Mouse (Mus musculus): Measurements from ENCODE around the gene Kif23. TPM values are rescaled to one million over a fixed set of nuclear protein-coding genes. Genes with fewer than 3 reads are reported as not detected.
A peak's percentile ranks its signal among the peaks of the same experiment; 100 is the strongest.

The Kif23 gene
- total RNA-seq (2022): 1 to 10 TPM; 1.2 to 2.1 (median 2.1) TPM

DNA sequence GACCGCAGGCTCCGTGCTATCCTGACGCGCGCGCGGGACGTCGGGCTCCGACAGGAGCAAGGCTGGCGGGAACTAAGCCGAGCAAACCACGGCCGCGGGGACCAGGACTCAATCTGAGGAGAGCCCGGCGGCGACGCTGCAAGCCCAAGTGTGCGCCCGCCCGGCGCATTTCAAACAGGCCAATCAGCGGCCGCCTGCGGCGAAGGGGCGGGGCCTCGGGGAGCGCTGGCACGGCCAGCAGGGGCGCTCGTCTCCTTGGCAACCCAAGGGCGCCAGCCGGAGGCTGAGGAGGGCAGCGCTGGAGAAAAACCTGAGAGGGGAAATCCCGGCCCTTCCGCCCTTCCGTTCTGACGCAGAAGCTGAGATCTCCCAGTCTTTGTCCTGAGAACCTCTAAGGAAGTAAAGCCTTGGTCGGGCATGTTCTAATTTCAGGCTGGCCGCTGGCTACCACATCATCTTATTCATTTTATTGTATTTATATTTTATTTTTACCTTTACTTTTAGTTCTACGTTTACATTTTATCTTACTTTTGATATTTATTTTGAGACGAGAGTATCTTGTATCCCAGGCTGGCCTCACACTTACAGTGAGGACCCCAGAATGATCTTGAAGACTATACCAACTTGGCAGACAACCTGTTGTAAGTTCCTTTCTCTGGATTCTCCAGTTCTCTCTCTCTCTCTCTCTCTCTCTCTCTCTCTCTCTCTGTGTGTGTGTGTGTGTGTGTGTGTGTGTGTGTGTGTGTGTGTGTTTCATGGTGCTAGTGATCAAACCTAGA, at the start of gene Kif23:
Gene Kif23 (minus strand): TSS at position 152 of the 779 bp plus-strand sequence.
- DNase-seq (ENCODE audit: low spot score in 2 of 2): peak; percentile 86 to 93

GRCm38 (mm10) chr9:61991158-61991557, 44.6 kb upstream of the Kif23 start:
- no peak for DNase-seq (ENCODE audit: low spot score in 2 of 2)

DNA sequence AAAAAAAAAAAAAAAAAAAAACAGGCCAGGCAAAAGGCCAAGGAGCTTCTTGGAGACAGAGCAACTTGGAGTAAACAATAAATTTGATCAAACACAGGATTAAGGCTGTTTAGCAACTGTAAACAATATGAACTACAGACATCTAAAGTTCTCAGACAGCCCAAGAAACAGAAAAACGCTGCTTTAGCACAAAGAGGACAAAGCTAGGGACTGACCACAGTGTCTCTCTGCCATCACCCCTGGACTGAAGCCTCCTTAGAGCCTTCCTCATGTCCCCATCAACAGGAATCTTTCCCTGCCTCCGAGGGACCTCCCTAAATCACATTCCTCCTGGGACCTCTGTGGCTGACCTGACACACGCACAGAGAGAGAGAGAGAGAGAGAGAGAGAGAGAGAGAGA, 44.2 kb upstream of the Kif23 start:
- no peak for DNase-seq (ENCODE audit: low spot score in 2 of 2)

DNA sequence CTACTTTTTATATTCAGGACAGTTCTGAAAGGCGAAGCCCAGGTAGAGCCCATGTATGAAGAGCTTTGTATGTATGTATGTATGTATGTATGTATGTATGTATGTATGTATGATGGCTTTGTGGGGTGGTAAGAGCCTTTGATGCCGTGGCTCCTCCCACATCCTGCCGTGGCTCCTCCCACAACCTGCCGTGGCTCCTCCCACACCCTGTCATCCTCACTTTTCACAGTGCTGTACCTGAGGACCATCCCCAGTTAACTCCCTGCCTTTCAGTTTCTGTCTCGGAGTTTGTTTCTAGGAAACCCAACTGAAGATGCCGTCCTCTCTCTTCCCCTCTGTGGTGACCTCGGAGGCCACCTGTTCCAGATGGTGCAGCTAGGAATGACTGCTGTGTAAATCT, 39.5 kb upstream of the Kif23 start:
- DNase-seq (ENCODE audit: low spot score in 2 of 2): no peak

DNA sequence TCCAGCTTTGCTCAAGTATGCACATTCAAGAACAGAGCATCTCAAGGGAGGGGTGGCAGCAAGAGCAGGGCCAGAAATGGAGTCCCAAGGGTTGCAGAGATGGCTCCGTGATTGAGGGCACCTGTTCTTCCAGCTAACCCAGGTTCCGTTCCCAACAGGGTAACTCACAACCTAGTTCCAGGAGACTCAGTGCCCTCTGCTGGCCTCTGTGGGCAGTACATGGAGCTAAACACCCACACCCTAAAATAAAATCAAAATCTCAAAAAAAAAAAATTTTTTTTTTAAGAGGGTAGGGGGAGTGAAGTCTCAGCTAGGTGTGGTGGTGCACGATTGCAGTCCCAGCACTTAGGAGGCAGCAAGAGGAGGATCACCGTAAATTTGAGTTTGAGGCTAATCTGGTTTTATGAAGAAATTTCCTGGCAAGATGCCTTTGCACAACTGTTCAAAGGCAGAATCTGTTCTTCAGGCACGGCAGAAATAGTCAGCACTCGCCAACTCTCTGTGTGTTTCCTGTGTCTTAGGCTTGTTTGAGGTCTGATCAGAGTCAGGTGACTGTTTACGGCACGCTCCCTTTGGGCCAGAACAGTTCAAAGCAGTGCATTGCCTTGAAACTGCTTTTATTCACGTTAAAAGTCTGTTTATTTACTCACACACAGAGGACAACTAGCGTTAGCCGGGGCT, 38.7 kb upstream of the Kif23 start:
- peak in 1 of 2 experiments; percentile 34 for DNase-seq (ENCODE audit: low spot score in 2 of 2)

DNA sequence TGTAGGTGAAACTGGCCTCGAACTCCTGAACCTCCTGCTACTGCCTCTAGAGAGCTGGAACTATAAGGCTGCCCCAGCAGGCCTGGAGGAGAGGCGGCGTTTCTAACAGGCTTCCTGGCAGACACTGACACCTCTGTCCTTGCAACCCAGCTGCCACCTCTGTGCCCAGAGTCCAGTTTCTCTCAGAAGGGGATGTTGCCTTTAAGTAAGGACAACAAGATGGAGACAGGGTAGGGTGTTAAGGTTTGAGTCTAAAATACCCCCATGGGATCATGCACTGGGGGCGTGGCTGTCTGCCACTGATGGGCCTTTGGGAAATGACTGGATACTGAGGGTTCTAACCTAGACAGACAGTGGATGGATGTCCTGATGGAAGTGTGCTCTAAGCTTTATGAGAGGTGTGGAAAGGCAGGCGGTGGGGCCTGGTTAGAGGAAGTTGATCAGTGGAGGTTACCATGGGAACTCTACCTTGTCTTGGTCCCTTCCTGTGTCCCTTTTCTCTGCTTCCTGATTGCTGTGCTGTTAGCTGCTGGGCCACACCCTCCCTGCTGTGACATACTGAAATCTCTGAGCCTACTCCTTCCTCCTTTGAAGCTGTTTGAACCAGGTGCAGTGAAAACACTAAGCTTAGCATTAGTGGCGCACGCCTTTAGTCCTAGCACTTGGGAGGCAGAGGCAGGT, 36.5 kb upstream of the Kif23 start:
- no peak for DNase-seq (ENCODE audit: low spot score in 2 of 2)

GRCm38 (mm10) chr9:61981876-61982275, 35.3 kb upstream of the Kif23 start:
- no peak for DNase-seq (ENCODE audit: low spot score in 2 of 2)

DNA sequence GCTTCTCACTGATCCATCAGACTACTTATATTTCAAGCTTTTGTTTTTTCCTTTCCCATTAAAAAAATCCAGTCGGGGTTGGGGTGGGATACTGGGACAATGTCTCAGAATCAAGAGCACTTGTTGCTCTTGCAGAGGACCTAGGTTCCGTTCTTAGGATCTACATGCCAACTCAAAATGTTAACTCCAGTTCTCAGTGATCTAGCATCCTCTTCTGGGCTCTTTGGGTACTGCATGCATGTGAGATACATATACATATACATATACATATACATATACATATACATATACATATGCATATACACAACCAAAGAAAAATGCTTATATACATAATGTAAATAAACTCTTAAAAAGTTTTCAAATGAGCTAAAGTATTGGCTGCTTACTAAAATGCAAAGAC, 33.4 kb upstream of the Kif23 start:
- DNase-seq (ENCODE audit: low spot score in 2 of 2): no peak

DNA sequence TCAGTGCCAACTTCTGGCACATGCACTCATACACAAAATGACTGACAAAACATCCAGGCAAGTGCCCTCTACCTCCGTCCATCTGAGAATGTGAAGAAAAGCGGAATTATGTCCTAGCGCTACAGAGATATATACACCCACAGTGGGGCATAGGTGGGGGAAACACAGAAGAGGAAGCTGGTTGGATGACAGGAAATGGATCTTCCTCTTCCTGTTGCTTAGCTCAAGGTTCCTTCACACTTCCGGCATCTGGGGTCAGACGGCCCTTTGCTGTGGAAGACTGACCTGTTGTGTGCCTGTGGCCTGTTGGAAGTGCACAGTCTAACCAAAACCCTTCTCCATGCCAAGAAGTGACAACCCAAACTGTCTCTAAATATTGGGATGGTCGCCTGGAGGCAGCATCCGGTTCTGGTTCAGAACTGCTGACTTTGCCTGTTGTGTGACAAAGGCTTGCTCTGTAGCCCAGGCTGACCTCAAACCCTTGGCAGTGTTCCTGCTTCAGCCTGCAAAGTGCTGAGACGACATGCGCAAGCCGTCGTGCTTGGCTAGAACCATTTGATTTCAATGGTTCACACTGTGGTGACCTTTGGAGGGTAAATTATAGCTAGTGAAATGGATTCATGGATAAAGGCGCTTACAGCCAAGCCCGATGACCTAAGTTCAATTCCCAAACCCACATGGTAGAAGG, 30.8 kb upstream of the Kif23 start:
- no peak for DNase-seq (ENCODE audit: low spot score in 2 of 2)

DNA sequence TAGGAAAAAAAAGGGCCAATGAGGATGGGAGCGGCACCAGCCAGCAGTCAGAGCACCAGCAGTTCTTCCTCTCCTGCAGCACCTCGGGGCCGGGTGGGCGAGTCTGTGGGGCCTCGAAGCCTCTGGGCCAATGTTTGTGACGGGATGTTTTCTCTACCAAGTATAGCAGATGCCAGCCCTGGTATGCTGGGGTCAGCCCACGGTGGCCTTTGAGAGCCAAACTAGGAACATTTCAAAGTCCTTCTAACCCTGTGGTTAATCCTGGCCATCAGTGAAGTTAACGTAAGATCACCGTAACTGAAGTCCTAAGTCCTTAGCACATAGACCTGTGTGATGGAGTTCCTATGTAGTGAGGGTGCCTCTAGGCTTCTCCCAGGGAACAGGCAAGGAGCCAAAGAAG, 25.5 kb upstream of the Kif23 start:
- no peak for DNase-seq (ENCODE audit: low spot score in 2 of 2)

DNA sequence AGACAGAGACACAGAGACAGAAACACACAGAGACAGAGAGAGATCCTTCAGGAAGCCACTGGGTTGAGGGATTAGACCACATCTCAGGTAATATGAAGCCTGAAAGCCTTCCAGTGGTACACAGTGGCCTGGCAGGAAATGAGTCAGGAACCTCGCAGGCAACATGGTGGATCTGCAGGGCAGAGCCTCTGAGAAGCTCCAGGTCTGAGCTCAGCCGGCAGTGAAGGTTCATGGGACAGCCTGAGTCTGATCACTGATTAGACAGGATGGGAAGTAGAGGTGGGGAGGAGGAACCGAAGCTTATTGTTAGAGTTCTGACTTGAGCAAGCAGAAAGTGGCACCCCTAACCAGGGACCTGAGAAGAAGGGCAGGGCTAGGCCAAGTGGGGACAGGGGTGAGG, 24.5 kb upstream of the Kif23 start:
- no peak for DNase-seq (ENCODE audit: low spot score in 2 of 2)

DNA sequence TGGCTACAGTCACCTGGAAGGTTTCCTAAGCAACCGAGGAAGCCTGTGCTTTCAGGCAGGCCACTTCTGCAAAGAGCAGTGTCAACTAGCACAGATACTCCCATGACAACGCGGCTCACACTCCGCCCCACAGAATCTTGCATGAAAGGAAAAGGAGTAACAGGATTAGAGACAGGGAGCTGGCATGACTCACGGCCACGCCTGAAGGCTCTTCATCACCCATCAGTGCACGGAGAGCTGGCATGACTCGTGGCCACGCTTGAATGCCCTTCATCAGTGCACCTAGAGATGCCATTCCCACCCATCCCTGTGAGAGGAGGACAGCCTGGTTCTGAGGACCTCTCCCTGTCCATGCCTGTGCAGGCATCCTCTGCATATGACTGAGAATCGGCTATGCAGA, 20.8 kb upstream of the Kif23 start:
- peak in 1 of 2 experiments; percentile 52 for DNase-seq (ENCODE audit: low spot score in 2 of 2)

GRCm38 (mm10) chr9:61965987-61966386, 19.4 kb upstream of the Kif23 start:
- no peak for DNase-seq (ENCODE audit: low spot score in 2 of 2)

GRCm38 (mm10) chr9:61965411-61965930, 18.9 kb upstream of the Kif23 start:
- peak in 1 of 2 experiments; percentile 52 for DNase-seq (ENCODE audit: low spot score in 2 of 2)

- DNase-seq (ENCODE audit: low spot score in 2 of 2): no peak
Measured at GRCm38 (mm10) chr9:61963356-61963755, 16.8 kb upstream of the Kif23 start.

DNA sequence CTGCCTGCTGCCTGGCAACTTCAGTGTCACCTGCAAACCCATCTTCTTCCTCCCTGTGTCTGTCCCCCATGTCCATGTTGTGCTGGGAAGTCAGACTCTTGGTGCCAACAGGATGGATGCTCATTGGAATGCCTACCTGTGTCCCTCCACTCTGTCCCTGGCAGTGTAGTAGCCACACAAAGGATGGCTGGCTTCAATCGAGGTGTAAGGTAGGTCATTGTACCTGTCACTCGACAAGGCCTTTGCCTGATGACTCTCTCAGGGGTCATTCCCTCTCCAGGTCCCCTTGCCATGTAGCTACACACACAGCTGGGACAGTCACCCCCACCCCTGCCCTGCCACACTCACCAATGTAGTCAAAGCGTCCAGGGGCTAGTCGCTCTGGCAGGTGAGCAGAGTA, 14.6 kb upstream of the Kif23 start:
- no peak for DNase-seq (ENCODE audit: low spot score in 2 of 2)

- no peak for DNase-seq (ENCODE audit: low spot score in 2 of 2)
Measured at GRCm38 (mm10) chr9:61960753-61961152, 14.2 kb upstream of the Kif23 start.

DNA sequence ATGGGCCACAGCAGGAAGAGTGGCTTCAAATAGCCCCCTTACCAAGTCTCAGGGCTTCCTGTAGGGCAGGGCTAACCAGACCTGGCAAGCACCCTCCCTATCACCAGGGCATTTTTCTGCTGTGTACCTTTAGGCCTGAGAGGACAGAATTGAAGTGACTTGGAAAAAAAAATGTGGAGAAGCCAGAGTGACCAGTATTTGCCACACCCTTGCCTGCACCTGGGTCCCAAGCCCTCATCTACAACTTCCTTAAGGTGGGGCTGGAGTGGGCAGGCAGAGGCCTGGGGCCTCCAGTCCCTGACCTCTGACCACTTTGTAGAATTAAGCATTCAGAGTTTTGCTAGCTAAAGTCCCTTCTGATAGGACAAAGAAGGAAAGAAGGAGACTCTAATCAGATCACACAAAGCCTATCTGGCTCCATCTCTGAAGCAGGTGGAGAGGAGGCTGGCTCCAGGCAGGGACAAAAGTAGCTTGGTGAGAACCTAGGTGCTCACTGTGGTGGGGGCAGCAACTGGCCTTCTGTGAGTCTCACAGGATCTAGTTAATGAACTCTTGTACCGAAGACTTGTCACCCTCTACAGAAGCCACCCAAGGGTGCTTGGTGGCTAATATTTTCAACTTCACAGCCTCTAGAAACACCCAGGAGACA, 13.5 kb upstream of the Kif23 start:
- DNase-seq (ENCODE audit: low spot score in 2 of 2): no peak

GRCm38 (mm10) chr9:61954707-61955106, 8.1 kb upstream of the Kif23 start:
- no peak for DNase-seq (ENCODE audit: low spot score in 2 of 2)

DNA sequence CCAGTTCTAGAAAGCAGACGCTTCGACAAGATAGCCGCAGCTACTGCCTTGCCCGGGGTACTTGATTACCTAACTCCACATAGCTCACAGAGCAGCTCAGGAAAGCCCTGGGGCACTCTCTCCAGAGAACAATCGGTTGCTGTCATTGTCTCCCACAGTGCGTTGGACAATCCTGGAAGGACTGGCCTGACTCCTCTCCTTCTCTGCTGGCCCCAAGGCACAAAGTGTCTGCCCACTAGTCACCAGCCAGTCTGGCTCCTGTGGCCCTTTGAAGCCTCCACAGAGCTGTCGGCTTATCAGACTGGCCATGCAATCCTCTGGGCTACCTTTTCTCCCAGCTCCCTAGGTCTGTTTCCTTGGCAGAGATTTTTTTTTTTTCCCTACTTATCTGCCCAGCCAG, 5.7 kb upstream of the Kif23 start:
- no peak for DNase-seq (ENCODE audit: low spot score in 2 of 2)
